Mouse (Mus musculus): ENCODE results near the gene Rmnd5b. TPM values are rescaled to one million over a fixed set of nuclear protein-coding genes. Genes with fewer than 3 reads are reported as not detected.

Gene Rmnd5b
- total and polyA plus RNA-seq, 3 experiments = 41.1 to 59.5 (median 46.7) TPM

- in situ Hi-C loops (cut with MboI; ENCODE audit: low pct_ligation_motif_present, low pct_unique_long_range_greater_than_20kb, low sequenced_read_pairs) = loop anchor here (10.0 kb wide), 1 partner anchor 65 kb away; the partner anchor contains the start of gene 0610009B22Rik
- dilution Hi-C loops (cut with MboI; ENCODE audit: extremely low pct_ligation_motif_present, extremely low pct_unique_long_range_greater_than_20kb, low sequenced_read_pairs) = no loop called here
- peaks cover 15 to 56% of the 10 kb centered on the region in 2 experiments for H3K4me1 ChIP-seq (ENCODE audit: control insufficient read depth in 1 of 2, insufficient read depth in 2 of 2)
These were observed 16.2 kb downstream of the Rmnd5b start, which contains the start of gene Nhp2 for GRCm38 (mm10) chr11:51619409-51620060. Gene Nhp2 (plus strand): TSS chr11:51619735.

GRCm38 (mm10) chr11:51618894-51619408 is 16.7 kb downstream of the Rmnd5b start:
- TF ChIP-seq POLR2AphosphoS2 (IDR thresholded peaks at IDR 0.05; ENCODE audit: low read depth, low read length) (no peak), ZNF384 (IDR thresholded peaks at IDR 0.05; ENCODE audit: low read depth, low read length) (peak; percentile 76), SIN3A (IDR thresholded peaks at IDR 0.05; ENCODE audit: low read length) (no peak), CTCF (conservative IDR thresholded peaks at IDR 0.05 in 1 of 2, IDR thresholded peaks at IDR 0.05 in 1 of 2; ENCODE audit: low read depth in 2 of 2, low read length in 2 of 2) (no peak), POLR2A (IDR thresholded peaks at IDR 0.05; ENCODE audit: low read depth, low read length) (no peak), EP300 (IDR thresholded peaks at IDR 0.05; ENCODE audit: low read length) (no peak), ZC3H11A (IDR thresholded peaks at IDR 0.05; ENCODE audit: low read depth, low read length) (no peak)
- in situ Hi-C loops (cut with MboI; ENCODE audit: low pct_ligation_motif_present, low pct_unique_long_range_greater_than_20kb, low sequenced_read_pairs) = loop anchor here (10.0 kb wide), 1 partner anchor 66 kb away; the partner anchor contains the start of gene 0610009B22Rik
- no peaks in the 10 kb centered on the region for H3K27me3 ChIP-seq (replicated peaks)
- DNase-seq (ENCODE audit: extremely low read depth) = no peak
- H3K9ac ChIP-seq (ENCODE audit: insufficient read depth, low read depth) = peak overlapping the region; percentile 24
- no peaks in the 10 kb centered on the region for H3K9me3 ChIP-seq (replicated peaks; ENCODE audit: low read length)
- dilution Hi-C loops (cut with MboI; ENCODE audit: extremely low pct_ligation_motif_present, extremely low pct_unique_long_range_greater_than_20kb, low sequenced_read_pairs) = no loop called here
- H3K79me2 ChIP-seq (replicated peaks; ENCODE audit: control insufficient read depth, extremely low read depth, insufficient read depth, poor library complexity, severe bottlenecking) = peaks cover 28% of the 10 kb centered on the region
- peak overlapping the region; percentile 0; the same call in 1 of the 2 replicates for H3K4me2 ChIP-seq (ENCODE audit: insufficient read depth, low read depth, poor library complexity, severe bottlenecking)
- H3K36me3 ChIP-seq (replicated peaks in 1 of 2; ENCODE audit: control insufficient read depth in 1 of 2, insufficient read depth in 1 of 2, low read length in 1 of 2) = peaks cover 28 to 30% of the 10 kb centered on the region in 2 experiments
- peak overlapping the region; percentile 26 for H3K27ac ChIP-seq (ENCODE audit: insufficient read depth, low read depth)
- peak overlapping the region; percentile 54 to 93 (median 64) for H3K4me3 ChIP-seq (replicated peaks in 1 of 3; ENCODE audit: low read depth in 2 of 3, low read length in 2 of 3, poor library complexity in 1 of 3)
- H3K4me1 ChIP-seq (ENCODE audit: control insufficient read depth in 1 of 2, insufficient read depth in 2 of 2) = peaks cover 16 to 54% of the 10 kb centered on the region in 2 experiments

More at GRCm38 (mm10) chr11:51619409-51620060, 16.2 kb downstream of the Rmnd5b start, which contains the start of gene Nhp2:
- Histone ChIP-seq H3K9me3 (replicated peaks; ENCODE audit: low read length) (no peaks in the 10 kb centered on the region), H3K4me2 (ENCODE audit: insufficient read depth, low read depth, poor library complexity, severe bottlenecking) (peak within 1 kb of the TSS; percentile 84), H3K27ac (ENCODE audit: insufficient read depth, low read depth) (peak within 1 kb of the TSS; percentile 63), H3K27me3 (replicated peaks) (no peaks in the 10 kb centered on the region), H3K36me3 (replicated peaks in 1 of 2; ENCODE audit: control insufficient read depth in 1 of 2, insufficient read depth in 1 of 2, low read length in 1 of 2) (peaks cover 34 to 36% of the 10 kb centered on the region in 2 experiments), H3K4me3 (replicated peaks in 1 of 3; ENCODE audit: low read depth in 2 of 3, low read length in 2 of 3, poor library complexity in 1 of 3) (peak within 1 kb of the TSS; percentile 64 to 93 (median 68)), H3K9ac (ENCODE audit: insufficient read depth, low read depth) (peak within 1 kb of the TSS; percentile 87), H3K79me2 (replicated peaks; ENCODE audit: control insufficient read depth, extremely low read depth, insufficient read depth, poor library complexity, severe bottlenecking) (peaks cover 28% of the 10 kb centered on the region)
- TF ChIP-seq HCFC1 (IDR thresholded peaks at IDR 0.05; ENCODE audit: low read depth, low read length) (peak; percentile 74), ELF1 (IDR thresholded peaks at IDR 0.05; ENCODE audit: low read depth, low read length) (peak; percentile 98), JUN (IDR thresholded peaks at IDR 0.05; ENCODE audit: insufficient read depth, low read depth, low read length) (no peak), SMC3 (IDR thresholded peaks at IDR 0.05; ENCODE audit: low read depth, low read length) (no peak), MAZ (IDR thresholded peaks at IDR 0.05; ENCODE audit: low read depth, low read length) (0 out of 2 replicates have a peak, but pooled peaks have one; percentile 52), MEF2A (IDR thresholded peaks at IDR 0.05; ENCODE audit: borderline replicate concordance, low read depth, low read length) (peak; percentile 95), UBTF (IDR thresholded peaks at IDR 0.05; ENCODE audit: low read depth, low read length) (no peak), CTCF (conservative IDR thresholded peaks at IDR 0.05 in 1 of 2, IDR thresholded peaks at IDR 0.05 in 1 of 2; ENCODE audit: low read depth in 2 of 2, low read length in 2 of 2) (no peak), MAX (IDR thresholded peaks at IDR 0.05; ENCODE audit: low read length) (peak; percentile 97), CHD1 (IDR thresholded peaks at IDR 0.05; ENCODE audit: low read depth, low read length) (no peak), ZC3H11A (IDR thresholded peaks at IDR 0.05; ENCODE audit: low read depth, low read length) (no peak), KAT2A (IDR thresholded peaks at IDR 0.05; ENCODE audit: insufficient replicate concordance, low read length) (0 out of 2 replicates have a peak, but pooled peaks have one; percentile 58), ZMIZ1 (IDR thresholded peaks at IDR 0.05; ENCODE audit: low read depth, low read length) (peak; percentile 75; the same call in 1 of the 2 replicates), MAFK (IDR thresholded peaks at IDR 0.05; ENCODE audit: insufficient replicate concordance, low read length) (no peak), NRF1 (IDR thresholded peaks at IDR 0.05; ENCODE audit: low read depth, low read length) (no peak; the same call in 1 of the 2 replicates), ZNF384 (IDR thresholded peaks at IDR 0.05; ENCODE audit: low read depth, low read length) (no peak), USF2 (conservative IDR thresholded peaks at IDR 0.05; ENCODE audit: low read depth, low read length) (no peak; the same call in 1 of the 2 replicates), ETS1 (conservative IDR thresholded peaks at IDR 0.05; ENCODE audit: low read depth, low read length) (peak; percentile 84), TBP (conservative IDR thresholded peaks at IDR 0.05; ENCODE audit: low read depth, low read length) (peak; percentile 74), E2F4 (IDR thresholded peaks at IDR 0.05; ENCODE audit: insufficient replicate concordance, low read depth, low read length) (peak; percentile 94; the same call in 1 of the 2 replicates), MYC (IDR thresholded peaks at IDR 0.05; ENCODE audit: low read depth, low read length) (peak; percentile 99), RAD21 (IDR thresholded peaks at IDR 0.05; ENCODE audit: low read depth, low read length) (no peak), GABPA (IDR thresholded peaks at IDR 0.05; ENCODE audit: insufficient replicate concordance, low read depth, low read length) (no peak), MXI1 (IDR thresholded peaks at IDR 0.05; ENCODE audit: low read depth, low read length) (peak; percentile 100), TCF12 (IDR thresholded peaks at IDR 0.05; ENCODE audit: low read depth, low read length) (peak; percentile 47; the same call in 1 of the 2 replicates), USF1 (IDR thresholded peaks at IDR 0.05; ENCODE audit: low read depth, low read length) (peak; percentile 33), CHD2 (IDR thresholded peaks at IDR 0.05; ENCODE audit: low read length) (peak; percentile 96), NELFE (IDR thresholded peaks at IDR 0.05; ENCODE audit: low read depth, low read length) (peak; percentile 76), EP300 (IDR thresholded peaks at IDR 0.05; ENCODE audit: low read length) (no peak), ZKSCAN1 (IDR thresholded peaks at IDR 0.05; ENCODE audit: borderline replicate concordance, low read depth, low read length) (no peak), SIN3A (IDR thresholded peaks at IDR 0.05; ENCODE audit: low read length) (peak; percentile 99), BHLHE40 (IDR thresholded peaks at IDR 0.05; ENCODE audit: low read depth, low read length) (peak; percentile 94), PAX5 (IDR thresholded peaks at IDR 0.05; ENCODE audit: low read length) (no peak), RCOR1 (conservative IDR thresholded peaks at IDR 0.05; ENCODE audit: low read depth, low read length) (peak; percentile 90; the same call in 1 of the 2 replicates), IRF4 (IDR thresholded peaks at IDR 0.05; ENCODE audit: low read depth, low read length) (peak; percentile 82), POLR2AphosphoS2 (IDR thresholded peaks at IDR 0.05; ENCODE audit: low read depth, low read length) (peak; percentile 77; the same call in 1 of the 2 replicates), JUND (conservative IDR thresholded peaks at IDR 0.05; ENCODE audit: low read depth, low read length) (peak; percentile 31; the same call in 1 of the 2 replicates), POLR2A (IDR thresholded peaks at IDR 0.05; ENCODE audit: low read depth, low read length) (peak; percentile 90)
- DNase-seq (ENCODE audit: extremely low read depth) = peak; percentile 100

Data from CH12.LX (cell line).